ENCODE assay signal across 8 mouse cellular contexts in the genomic region with DNA sequence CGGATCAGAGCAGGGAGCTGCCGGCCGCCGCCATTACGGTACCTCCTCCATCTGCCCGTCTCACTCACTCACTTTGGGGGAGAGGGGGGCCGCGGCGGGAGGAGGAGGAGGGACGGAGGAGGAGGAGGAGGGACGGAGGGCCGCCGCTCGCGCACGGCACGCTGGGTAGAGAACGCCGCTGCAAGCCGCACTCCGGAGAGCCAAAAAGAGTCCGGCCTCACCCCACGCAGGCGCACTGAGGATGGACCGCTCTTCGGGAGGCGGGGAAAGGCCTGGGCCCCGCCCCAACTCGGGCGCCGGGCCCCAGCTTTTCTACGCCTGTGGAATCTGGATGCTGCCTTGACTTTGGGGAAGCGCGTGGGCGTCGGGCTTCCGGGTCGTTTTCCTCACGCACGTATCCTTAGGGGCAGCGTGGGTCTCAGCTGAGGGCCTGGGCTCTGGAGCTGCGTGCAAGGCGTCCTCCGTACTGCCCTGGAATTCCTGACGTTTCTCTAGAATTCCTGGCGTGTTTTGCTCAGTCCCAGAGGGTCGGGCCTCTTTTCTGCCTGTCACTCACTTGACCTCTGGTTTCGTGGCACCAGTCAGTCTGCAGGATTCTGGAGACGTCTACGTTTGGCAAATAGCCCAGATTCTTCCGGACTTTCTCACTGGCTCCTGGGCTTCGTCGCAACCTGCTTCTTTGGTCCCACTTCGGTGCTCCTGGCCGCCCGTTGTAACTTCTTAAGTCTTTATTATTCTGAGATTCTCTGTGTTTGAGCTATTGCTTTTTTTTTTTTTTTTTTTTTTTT. TPM values are rescaled to one million over a fixed set of nuclear protein-coding genes. Genes with fewer than 3 reads are reported as not detected.
DNase-seq lines count a peak whose midpoint lies in the region; ATAC-seq and TF ChIP-seq lines count a peak whose summit lies in the region.

A gene (minus strand): TSS at position 53 of the 788 bp plus-strand sequence.

- H3K4me1 ChIP-seq in hindbrain, embryonic 13.5 days (replicated peaks), result peaks cover 14% of the 10 kb centered on the region

- under 1% methylated on average over 55 of the region's 56 CpGs for WGBS in hindbrain, embryonic 13.5 days

- H3K9me3 ChIP-seq in hindbrain, embryonic 13.5 days, result no peaks in the 10 kb centered on the region

- no peaks in the 10 kb centered on the region for H3K27me3 ChIP-seq in Patski
- no peaks in the 10 kb centered on the region for H3K27me3 ChIP-seq in hindbrain, embryonic 13.5 days

- no peaks in the 10 kb centered on the region for H3K36me3 ChIP-seq in hindbrain, embryonic 13.5 days

- H3K4me3 ChIP-seq in hindbrain, embryonic 13.5 days, result peak within 1 kb of the TSS; percentile 98

- H3K4me2 ChIP-seq in hindbrain, embryonic 13.5 days, result peak within 1 kb of the TSS; percentile 81

- TF ChIP-seq CTCF in Patski (IDR thresholded peaks at IDR 0.05), result no peak

- peak; percentile 95 for DNase-seq in Patski (ENCODE audit: low read depth, low spot score)
- DNase-seq in cerebellum, postnatal 14 days, result peak; percentile 95 to 96
- peak; percentile 93 for DNase-seq in frontal cortex, postnatal 14 days (ENCODE audit: low spot score in 2 of 2)
- DNase-seq in layer of hippocampus, postnatal 25 days (ENCODE audit: extremely low spot score in 1 of 2, low spot score in 1 of 2), result peak; percentile 83 to 92
- DNase-seq in lung, postnatal 25 days (ENCODE audit: low spot score), result peak; percentile 97
- DNase-seq in retina, embryonic 14.5 days (ENCODE audit: low spot score), result peak; percentile 97
- peak; percentile 94 for DNase-seq in thymus, postnatal 4 days

- ATAC-seq in Patski, result peak; percentile 89
- peak; percentile 97 for ATAC-seq in hindbrain, embryonic 13.5 days (ENCODE audit: low FRiP score)

- POLR2A ChIA-PET in Patski (lab: Charles Lee), result interaction anchor here (0.6 kb wide), 1 partner anchor 1161 kb away, joined by 3 read pairs; no protein-coding TSS in a partner anchor

- H3K27ac ChIP-seq in hindbrain, embryonic 13.5 days, result peak within 1 kb of the TSS; percentile 100

- CTCF ChIA-PET in Patski (lab: Charles Lee), result interaction anchor here (1.2 kb wide), 1 partner anchor 23 kb away, joined by 3 read pairs; no protein-coding TSS in a partner anchor

- in situ Hi-C loops in Patski (cut with MboI; ENCODE audit: low pct_unique_long_range_greater_than_20kb), result no loop called here

- H3K9ac ChIP-seq in hindbrain, embryonic 13.5 days, result peak within 1 kb of the TSS; percentile 99

RNA-seq across cellular contexts. Expression of the gene that starts here (rescaled TPM):
- polyA plus RNA-seq in Patski (2021), result 67.9 TPM
- polyA plus RNA-seq in hindbrain, embryonic 13.5 days (2015; fragmentation: Nextera tagmentation; extraction: Ambion mirVana), result 40.4 and 40.5 TPM in 2 replicates
- 10 to 100 TPM; 80.1 to 83.7 TPM for total RNA-seq in layer of hippocampus, postnatal 25 days (2021)

Comparison
In these comparisons a context has a peak if more than half of its experiments do, and no peak if none do; other contexts are left out.
1. Peak in every context shown above with its lines: DNase-seq, ATAC-seq, H3K4me3 ChIP-seq and H3K27ac ChIP-seq.